Mouse (Mus musculus): ENCODE data around the gene Hnrnpc.

GRCm38 (mm10) chr14:52108025-52108424 is 4.2 kb upstream of the Hnrnpc start:
- TF ChIP-seq CTCF (IDR thresholded peaks at IDR 0.05) (no peak), EP300 (IDR thresholded peaks at IDR 0.05) (no peak)

All from lung, postnatal 0 days (tissue).